Mouse (Mus musculus): Measurements from ENCODE around the gene Aig1. TPM values are rescaled to one million over a fixed set of nuclear protein-coding genes. Genes with fewer than 3 reads are reported as not detected.

Aig1 gene
- polyA plus RNA-seq, 1 experiment, result 38.1 TPM

GRCm38 (mm10) chr10:13878696-13879095 lies 9.9 kb upstream of the Aig1 start:
- Histone ChIP-seq H3K27ac (ENCODE audit: insufficient read depth, low read length) (no peak overlapping the region), H3K4me3 (ENCODE audit: insufficient read depth, low read length) (no peak overlapping the region), H3K4me1 (ENCODE audit: control insufficient read depth, insufficient read depth, low read length) (no peaks in the 10 kb centered on the region)
- no peak for TF ChIP-seq CTCF (IDR thresholded peaks at IDR 0.05; ENCODE audit: borderline replicate concordance, insufficient read depth, low read length)
- TF ChIP-seq POLR2A (IDR thresholded peaks at IDR 0.05; ENCODE audit: low read depth, low read length), result no peak

GRCm38 (mm10) chr10:13875038-13875420 lies 6.2 kb upstream of the Aig1 start:
- Histone ChIP-seq H3K4me3 (ENCODE audit: insufficient read depth, low read length) (no peak overlapping the region), H3K4me1 (ENCODE audit: control insufficient read depth, insufficient read depth, low read length) (no peaks in the 10 kb centered on the region), H3K27ac (ENCODE audit: insufficient read depth, low read length) (no peak overlapping the region)
- no peak for TF ChIP-seq CTCF (IDR thresholded peaks at IDR 0.05; ENCODE audit: borderline replicate concordance, insufficient read depth, low read length)
- no peak for TF ChIP-seq POLR2A (IDR thresholded peaks at IDR 0.05; ENCODE audit: low read depth, low read length)

- H3K4me3 ChIP-seq (ENCODE audit: insufficient read depth, low read length), result no peak overlapping the region
- H3K4me1 ChIP-seq (ENCODE audit: control insufficient read depth, insufficient read depth, low read length), result no peaks in the 10 kb centered on the region; the same call in 1 of the 2 replicates
- TF ChIP-seq POLR2A (IDR thresholded peaks at IDR 0.05; ENCODE audit: low read depth, low read length) (no peak), CTCF (IDR thresholded peaks at IDR 0.05; ENCODE audit: borderline replicate concordance, insufficient read depth, low read length) (no peak)
- no peak overlapping the region for H3K27ac ChIP-seq (ENCODE audit: insufficient read depth, low read length)
Measured at GRCm38 (mm10) chr10:13874301-13875037, 5.7 kb upstream of the Aig1 start.

GRCm38 (mm10) chr10:13870531-13870930 lies 1.8 kb upstream of the Aig1 start:
- Histone ChIP-seq H3K4me1 (ENCODE audit: control insufficient read depth, insufficient read depth, low read length) (peaks cover 4% of the 10 kb centered on the region; the same call in 1 of the 2 replicates), H3K27ac (ENCODE audit: insufficient read depth, low read length) (no peak overlapping the region), H3K4me3 (ENCODE audit: insufficient read depth, low read length) (no peak overlapping the region)
- TF ChIP-seq POLR2A (IDR thresholded peaks at IDR 0.05; ENCODE audit: low read depth, low read length), result no peak
- TF ChIP-seq CTCF (IDR thresholded peaks at IDR 0.05; ENCODE audit: borderline replicate concordance, insufficient read depth, low read length), result no peak

GRCm38 (mm10) chr10:13869322-13870035 lies 699 bp upstream of the Aig1 start:
- H3K4me1 ChIP-seq (ENCODE audit: control insufficient read depth, insufficient read depth, low read length), result peaks cover 4% of the 10 kb centered on the region; the same call in 1 of the 2 replicates
- H3K27ac ChIP-seq (ENCODE audit: insufficient read depth, low read length), result peak overlapping the region; percentile 51
- TF ChIP-seq POLR2A (IDR thresholded peaks at IDR 0.05; ENCODE audit: low read depth, low read length), result no peak
- TF ChIP-seq CTCF (IDR thresholded peaks at IDR 0.05; ENCODE audit: borderline replicate concordance, insufficient read depth, low read length), result no peak
- H3K4me3 ChIP-seq (ENCODE audit: insufficient read depth, low read length), result peak overlapping the region; percentile 37; the same call in 1 of the 2 replicates

GRCm38 (mm10) chr10:13866391-13866790 lies 2.4 kb downstream of the Aig1 start:
- no peak for TF ChIP-seq POLR2A (IDR thresholded peaks at IDR 0.05; ENCODE audit: low read depth, low read length)
- TF ChIP-seq CTCF (IDR thresholded peaks at IDR 0.05; ENCODE audit: borderline replicate concordance, insufficient read depth, low read length), result no peak
- Histone ChIP-seq H3K4me1 (ENCODE audit: control insufficient read depth, insufficient read depth, low read length) (peaks cover 7% of the 10 kb centered on the region; the same call in 1 of the 2 replicates), H3K4me3 (ENCODE audit: insufficient read depth, low read length) (no peak overlapping the region), H3K27ac (ENCODE audit: insufficient read depth, low read length) (no peak overlapping the region)

- Histone ChIP-seq H3K4me1 (ENCODE audit: control insufficient read depth, insufficient read depth, low read length) (peaks cover 6% of the 10 kb centered on the region), H3K4me3 (ENCODE audit: insufficient read depth, low read length) (no peak overlapping the region), H3K27ac (ENCODE audit: insufficient read depth, low read length) (peak overlapping the region; percentile 76)
- TF ChIP-seq CTCF (IDR thresholded peaks at IDR 0.05; ENCODE audit: borderline replicate concordance, insufficient read depth, low read length) (no peak), POLR2A (IDR thresholded peaks at IDR 0.05; ENCODE audit: low read depth, low read length) (0 out of 2 replicates have a peak, but pooled peaks have one; percentile 26)
Measured at GRCm38 (mm10) chr10:13861115-13861909, 7.5 kb downstream of the Aig1 start.

GRCm38 (mm10) chr10:13856438-13856837 lies 12.3 kb downstream of the Aig1 start:
- peaks cover 4% of the 10 kb centered on the region for H3K4me1 ChIP-seq (ENCODE audit: control insufficient read depth, insufficient read depth, low read length)
- H3K4me3 ChIP-seq (ENCODE audit: insufficient read depth, low read length), result no peak overlapping the region

GRCm38 (mm10) chr10:13855969-13856368 lies 12.8 kb downstream of the Aig1 start:
- Histone ChIP-seq H3K4me1 (ENCODE audit: control insufficient read depth, insufficient read depth, low read length) (peaks cover 5% of the 10 kb centered on the region), H3K27ac (ENCODE audit: insufficient read depth, low read length) (peak overlapping the region; percentile 80), H3K4me3 (ENCODE audit: insufficient read depth, low read length) (no peak overlapping the region)
- TF ChIP-seq POLR2A (IDR thresholded peaks at IDR 0.05; ENCODE audit: low read depth, low read length) (no peak), CTCF (IDR thresholded peaks at IDR 0.05; ENCODE audit: borderline replicate concordance, insufficient read depth, low read length) (no peak)

More at GRCm38 (mm10) chr10:13856438-13856837, 12.3 kb downstream of the Aig1 start:
- TF ChIP-seq POLR2A (IDR thresholded peaks at IDR 0.05; ENCODE audit: low read depth, low read length) (no peak), CTCF (IDR thresholded peaks at IDR 0.05; ENCODE audit: borderline replicate concordance, insufficient read depth, low read length) (no peak)
- peak overlapping the region; percentile 80 for H3K27ac ChIP-seq (ENCODE audit: insufficient read depth, low read length)

All from embryonic fibroblast, embryonic 13.5 days (primary cell).